Mouse (Mus musculus): ENCODE results near the gene Slco2a1. TPM values are rescaled to one million over a fixed set of nuclear protein-coding genes. Genes with fewer than 3 reads are reported as not detected.

Slco2a1 gene
- polyA plus RNA-seq, 1 experiment, result 0.12 TPM

DNA sequence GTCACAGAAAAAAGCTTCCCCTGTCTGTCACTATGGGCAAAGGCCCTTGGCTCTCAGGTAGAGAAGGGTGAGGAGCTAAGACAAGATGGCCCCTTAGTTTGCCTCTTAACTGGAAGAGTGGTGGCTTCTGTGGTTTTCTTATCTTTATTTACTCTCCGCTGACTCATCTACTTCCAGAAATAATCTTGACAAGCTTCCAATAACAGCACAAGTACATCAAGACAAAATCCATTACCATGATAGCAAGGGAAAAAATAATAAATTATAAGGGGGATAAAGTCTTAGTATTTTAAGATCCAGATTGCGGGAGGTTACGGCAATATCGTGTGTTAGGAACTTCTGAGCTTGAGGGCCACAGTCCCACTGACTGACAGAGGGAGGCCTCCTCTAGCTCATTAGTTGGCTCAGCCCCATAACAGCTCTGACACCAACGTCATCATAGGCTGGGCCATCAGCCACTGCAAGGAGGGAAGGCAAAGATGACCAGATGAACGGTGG is 89.7 kb downstream of the Slco2a1 start:
- no peak overlapping the region for H3ac ChIP-seq (ENCODE audit: control insufficient read depth, insufficient read length)
- H3K4me2 ChIP-seq (ENCODE audit: low read depth), result peak overlapping the region; percentile 26
- H3K27me3 ChIP-seq (ENCODE audit: control insufficient read depth, insufficient read depth, insufficient read length), result no peaks in the 10 kb centered on the region
- H3K36me3 ChIP-seq (ENCODE audit: control insufficient read depth, insufficient read depth), result no peaks in the 10 kb centered on the region
- TF ChIP-seq POLR2AphosphoS2 (IDR thresholded peaks at IDR 0.05; ENCODE audit: insufficient read length, low read depth) (no peak), POLR2A (IDR thresholded peaks at IDR 0.05; ENCODE audit: insufficient read length, low read depth) (no peak), MAX (IDR thresholded peaks at IDR 0.05; ENCODE audit: low read depth) (no peak), TCF3 (IDR thresholded peaks at IDR 0.05; ENCODE audit: insufficient read length, low read depth) (no peak), USF1 (IDR thresholded peaks at IDR 0.05; ENCODE audit: low read depth) (no peak), SRF (IDR thresholded peaks at IDR 0.05; ENCODE audit: control insufficient read depth, insufficient read length, low read depth) (no peak), MYOD1 (IDR thresholded peaks at IDR 0.05; ENCODE audit: control insufficient read depth in 1 of 3, insufficient read length in 2 of 3, low read depth in 2 of 3) (no peak), E2F4 (IDR thresholded peaks at IDR 0.05; ENCODE audit: insufficient read depth) (no peak), TCF12 (IDR thresholded peaks at IDR 0.05; ENCODE audit: insufficient read depth, poor library complexity, severe bottlenecking) (no peak), REST (IDR thresholded peaks at IDR 0.05; ENCODE audit: insufficient read depth, insufficient read length) (no peak), CEBPB (IDR thresholded peaks at IDR 0.05; ENCODE audit: insufficient read depth, poor library complexity, severe bottlenecking) (no peak), MYOG (IDR thresholded peaks at IDR 0.05; ENCODE audit: control insufficient read depth in 1 of 3, insufficient read depth in 1 of 3, insufficient read length in 2 of 3, low read depth in 2 of 3) (no peak)
- no peak overlapping the region for H3K4me3 ChIP-seq
- H3K79me2 ChIP-seq (ENCODE audit: control insufficient read depth, insufficient read depth), result no peaks in the 10 kb centered on the region

DNA sequence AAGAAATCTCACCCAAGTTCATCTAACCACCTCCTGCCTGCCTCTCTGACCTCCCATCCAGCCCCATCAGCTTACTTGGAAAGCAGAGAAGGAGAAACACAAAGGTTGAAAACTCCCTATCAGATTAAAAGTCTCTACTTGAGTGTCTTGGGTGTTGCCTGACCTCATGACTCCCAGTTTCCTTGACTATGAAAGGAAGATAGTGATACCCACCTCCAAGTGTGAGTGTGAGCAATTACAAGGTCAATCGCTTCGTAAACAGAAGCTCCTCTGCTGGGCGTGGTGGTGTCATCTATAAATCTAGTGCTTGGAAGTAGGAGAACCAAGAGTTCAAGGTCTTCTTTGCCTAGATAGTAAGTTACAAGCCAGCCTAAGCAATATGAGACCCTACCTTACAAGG is 91.7 kb downstream of the Slco2a1 start:
- Histone ChIP-seq H3K27me3 (ENCODE audit: control insufficient read depth, insufficient read depth, insufficient read length) (no peaks in the 10 kb centered on the region), H3K36me3 (ENCODE audit: control insufficient read depth, insufficient read depth) (no peaks in the 10 kb centered on the region), H3K79me2 (ENCODE audit: control insufficient read depth, insufficient read depth) (no peaks in the 10 kb centered on the region), H3K4me3 (no peak overlapping the region), H3K4me2 (ENCODE audit: low read depth) (no peak overlapping the region), H3ac (ENCODE audit: control insufficient read depth, insufficient read length) (no peak overlapping the region)
- TF ChIP-seq MYOD1 (IDR thresholded peaks at IDR 0.05; ENCODE audit: control insufficient read depth in 1 of 3, insufficient read length in 2 of 3, low read depth in 2 of 3) (no peak), TCF12 (IDR thresholded peaks at IDR 0.05; ENCODE audit: insufficient read depth, poor library complexity, severe bottlenecking) (no peak)

DNA sequence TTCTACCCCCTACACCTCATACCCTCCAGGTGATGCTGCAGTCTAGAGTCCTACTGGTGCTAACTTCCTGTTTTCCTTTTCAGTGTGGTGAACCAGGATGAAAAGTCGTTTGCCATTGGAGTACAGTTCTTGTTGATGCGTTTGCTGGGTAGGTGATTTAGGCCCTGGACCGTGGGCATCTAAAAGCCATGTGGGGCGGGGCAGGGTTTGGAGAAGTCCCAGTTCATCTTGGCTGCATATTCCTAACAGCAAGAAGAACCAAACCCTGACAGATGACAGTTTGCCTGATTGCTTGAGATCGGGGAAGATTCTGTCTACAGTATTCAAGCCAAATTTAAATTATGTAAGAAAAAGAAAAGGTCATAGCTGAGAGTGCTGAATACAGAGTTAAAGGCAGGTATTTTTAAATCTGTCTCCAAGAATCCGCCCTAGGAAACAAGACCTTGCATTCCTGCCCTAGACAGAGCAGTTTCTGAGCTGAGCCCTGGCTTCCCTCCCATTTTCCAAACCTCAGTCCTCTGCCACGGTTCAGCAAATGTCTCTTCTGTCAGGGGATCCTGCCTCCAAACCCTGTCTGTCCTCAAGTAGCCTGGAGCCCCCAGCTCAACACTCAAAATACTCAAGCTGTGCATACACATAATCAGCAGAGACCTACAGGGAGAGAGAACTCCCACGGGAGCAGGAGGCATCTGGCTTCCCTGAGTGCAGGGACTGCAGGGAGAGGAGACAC is 93.9 kb downstream of the Slco2a1 start:
- TF ChIP-seq E2F4 (IDR thresholded peaks at IDR 0.05; ENCODE audit: insufficient read depth), result no peak
- Histone ChIP-seq H3K79me2 (ENCODE audit: control insufficient read depth, insufficient read depth) (no peaks in the 10 kb centered on the region), H3ac (ENCODE audit: control insufficient read depth, insufficient read length) (no peak overlapping the region), H3K4me3 (no peak overlapping the region), H3K4me2 (ENCODE audit: low read depth) (no peak overlapping the region), H3K36me3 (ENCODE audit: control insufficient read depth, insufficient read depth) (no peaks in the 10 kb centered on the region), H3K27me3 (ENCODE audit: control insufficient read depth, insufficient read depth, insufficient read length) (no peaks in the 10 kb centered on the region)

DNA sequence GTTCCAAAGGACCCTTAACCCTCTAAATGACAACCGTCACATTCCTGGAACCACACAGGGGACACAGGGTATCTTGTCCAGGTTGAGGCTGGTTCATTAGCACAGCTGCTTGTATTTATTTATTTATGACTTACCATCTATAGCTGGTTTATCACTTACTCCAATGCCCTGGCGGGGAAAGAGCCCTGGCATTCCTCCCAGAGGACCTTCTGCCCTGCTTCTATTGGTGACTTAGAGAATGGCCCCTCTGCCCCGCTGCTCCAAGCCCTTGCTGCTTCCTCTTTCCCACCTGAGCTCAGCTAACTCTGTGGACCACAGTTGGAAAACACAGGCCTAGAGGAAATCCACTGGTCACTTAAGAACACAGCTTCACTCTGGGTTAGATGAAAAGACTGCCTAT is 94.9 kb downstream of the Slco2a1 start:
- Histone ChIP-seq H3K36me3 (ENCODE audit: control insufficient read depth, insufficient read depth) (no peaks in the 10 kb centered on the region), H3K27me3 (ENCODE audit: control insufficient read depth, insufficient read depth, insufficient read length) (no peaks in the 10 kb centered on the region)
- no peak for TF ChIP-seq MAX (IDR thresholded peaks at IDR 0.05; ENCODE audit: low read depth)
- no peak for TF ChIP-seq USF1 (IDR thresholded peaks at IDR 0.05; ENCODE audit: low read depth)
- no peak for TF ChIP-seq CEBPB (IDR thresholded peaks at IDR 0.05; ENCODE audit: insufficient read depth, poor library complexity, severe bottlenecking)
- TF ChIP-seq MYOD1 (IDR thresholded peaks at IDR 0.05; ENCODE audit: control insufficient read depth in 1 of 3, insufficient read length in 2 of 3, low read depth in 2 of 3), result no peak
- TF ChIP-seq POLR2A (IDR thresholded peaks at IDR 0.05; ENCODE audit: insufficient read length, low read depth), result no peak
- no peak for TF ChIP-seq SRF (IDR thresholded peaks at IDR 0.05; ENCODE audit: control insufficient read depth, insufficient read length, low read depth)
- no peak for TF ChIP-seq TCF3 (IDR thresholded peaks at IDR 0.05; ENCODE audit: insufficient read length, low read depth)
- no peak for TF ChIP-seq MYOG (IDR thresholded peaks at IDR 0.05; ENCODE audit: control insufficient read depth in 1 of 3, insufficient read depth in 1 of 3, insufficient read length in 2 of 3, low read depth in 2 of 3)
- TF ChIP-seq TCF12 (IDR thresholded peaks at IDR 0.05; ENCODE audit: insufficient read depth, poor library complexity, severe bottlenecking), result no peak
- no peak for TF ChIP-seq E2F4 (IDR thresholded peaks at IDR 0.05; ENCODE audit: insufficient read depth)
- no peak for TF ChIP-seq POLR2AphosphoS2 (IDR thresholded peaks at IDR 0.05; ENCODE audit: insufficient read length, low read depth)
- no peak for TF ChIP-seq REST (IDR thresholded peaks at IDR 0.05; ENCODE audit: insufficient read depth, insufficient read length)

DNA sequence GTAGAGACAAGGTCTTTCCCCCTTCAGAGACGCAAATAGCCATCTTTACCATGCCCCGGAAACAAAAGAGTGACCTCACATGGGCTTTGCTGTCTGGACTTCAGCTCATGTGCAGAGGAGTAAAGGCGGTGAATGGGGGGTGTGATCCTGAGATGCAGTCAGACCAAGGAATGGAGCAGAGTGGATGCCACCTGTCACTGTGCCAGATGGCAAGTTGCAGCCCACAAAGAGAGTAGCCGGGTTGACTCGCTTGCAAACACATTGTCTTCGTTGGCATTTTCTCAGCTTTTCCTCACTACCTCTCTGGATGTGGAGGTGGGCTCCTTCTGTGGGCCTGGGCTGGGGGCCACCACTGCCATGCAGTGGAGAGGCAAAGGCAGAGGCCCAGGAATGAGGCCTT is 98.2 kb downstream of the Slco2a1 start:
- Histone ChIP-seq H3K36me3 (ENCODE audit: control insufficient read depth, insufficient read depth) (no peaks in the 10 kb centered on the region), H3ac (ENCODE audit: control insufficient read depth, insufficient read length) (no peak overlapping the region), H3K27me3 (ENCODE audit: control insufficient read depth, insufficient read depth, insufficient read length) (no peaks in the 10 kb centered on the region), H3K4me3 (no peak overlapping the region), H3K4me2 (ENCODE audit: low read depth) (no peak overlapping the region), H3K79me2 (ENCODE audit: control insufficient read depth, insufficient read depth) (no peaks in the 10 kb centered on the region)
- TF ChIP-seq MYOD1 (IDR thresholded peaks at IDR 0.05; ENCODE audit: control insufficient read depth in 1 of 3, insufficient read length in 2 of 3, low read depth in 2 of 3) (peak in 2 of 3 experiments; percentile 33 to 47), E2F4 (IDR thresholded peaks at IDR 0.05; ENCODE audit: insufficient read depth) (no peak)

More for the DNA sequence above, 94.9 kb downstream of the Slco2a1 start:
- H3ac ChIP-seq (ENCODE audit: control insufficient read depth, insufficient read length), result no peak overlapping the region
- no peaks in the 10 kb centered on the region for H3K79me2 ChIP-seq (ENCODE audit: control insufficient read depth, insufficient read depth)
- H3K4me2 ChIP-seq (ENCODE audit: low read depth), result no peak overlapping the region
- H3K4me3 ChIP-seq, result no peak overlapping the region
